Mouse (Mus musculus) G1E (cell line): ENCODE data around the gene Tmem258.

Experiments
- CTCF ChIP-seq: IDR thresholded peaks from 2 replicates; pipeline ENCODE4 v1.5.1; 2012; ENCODE audit warnings: low read depth, low read length, inconsistent platforms, mixed read lengths
- GATA1 ChIP-seq: IDR thresholded peaks from 2 replicates; pipeline ENCODE4 v1.6.1; 2012; ENCODE audit warnings: borderline replicate concordance, low read length, inconsistent platforms, mixed read lengths
- GATA2 ChIP-seq: IDR thresholded peaks from 2 replicates; pipeline ENCODE4 v1.6.1; 2012; ENCODE audit warnings: low read depth, low read length, inconsistent platforms, borderline replicate concordance
- TAL1 ChIP-seq: conservative IDR thresholded peaks from 2 replicates; pipeline ENCODE4 v1.6.1; 2012; ENCODE audit warnings: low read depth, low read length, inconsistent platforms, mixed read lengths

DNA sequence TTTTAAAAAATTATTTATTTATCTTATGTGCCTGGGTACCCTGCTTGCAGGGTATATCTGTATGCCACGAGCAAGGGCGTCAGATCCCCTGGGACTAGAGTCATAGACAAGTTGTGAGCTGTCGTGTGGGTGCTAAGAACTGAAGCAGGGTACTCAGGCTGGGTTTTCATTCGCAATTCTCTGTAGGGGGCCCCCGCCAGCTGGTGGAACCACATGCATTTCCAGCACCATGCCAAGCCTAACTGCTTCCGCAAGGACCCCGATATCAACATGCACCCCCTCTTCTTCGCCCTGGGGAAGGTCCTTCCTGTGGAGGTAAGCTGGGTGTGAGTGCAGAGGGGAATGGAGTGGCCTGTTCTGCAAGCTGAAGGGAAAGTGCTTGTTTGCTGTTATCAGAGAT, 17.2 kb upstream of the Tmem258 start:
- TF ChIP-seq CTCF (no peak), TAL1 (no peak), GATA2 (no peak), GATA1 (no peak)
